Mouse (Mus musculus): ENCODE data around the gene Ints5. TPM values are rescaled to one million over a fixed set of nuclear protein-coding genes. Genes with fewer than 3 reads are reported as not detected.

Ints5 gene
- total RNA-seq, 2 experiments from 2014 or later: 9.2 to 9.9 TPM

DNA sequence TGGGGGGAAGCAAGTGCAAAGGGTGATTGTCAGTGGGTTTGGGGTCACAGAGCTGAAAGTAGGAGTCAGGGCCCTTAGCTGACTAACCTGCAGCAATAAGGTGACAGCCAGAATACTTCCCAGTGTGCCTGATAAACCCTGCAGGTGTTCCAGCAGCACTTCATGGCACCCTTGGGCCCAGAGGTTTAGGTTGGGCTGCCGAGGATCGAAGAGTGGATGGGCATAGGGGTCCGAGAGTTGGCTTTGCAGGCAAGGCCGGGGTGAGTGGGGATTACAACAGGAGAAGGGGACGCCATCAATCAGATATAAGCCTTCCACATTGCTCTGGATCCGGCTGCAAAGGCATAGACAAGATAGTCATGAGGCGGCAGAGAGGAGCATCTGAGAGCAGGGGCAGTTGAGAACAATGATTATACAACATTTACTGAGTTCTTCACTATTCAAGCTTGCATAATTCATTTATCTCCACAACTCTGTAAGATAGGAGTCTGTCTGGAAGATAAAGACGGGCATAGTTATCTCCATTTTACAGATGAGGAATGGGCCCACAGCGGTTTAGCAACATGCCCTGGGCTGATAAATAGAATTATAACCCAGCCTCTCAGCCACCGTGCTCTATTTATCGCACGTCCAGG lies 35.2 kb downstream of the Ints5 start:
- no peak for DNase-seq (ENCODE audit: low spot score)

DNA sequence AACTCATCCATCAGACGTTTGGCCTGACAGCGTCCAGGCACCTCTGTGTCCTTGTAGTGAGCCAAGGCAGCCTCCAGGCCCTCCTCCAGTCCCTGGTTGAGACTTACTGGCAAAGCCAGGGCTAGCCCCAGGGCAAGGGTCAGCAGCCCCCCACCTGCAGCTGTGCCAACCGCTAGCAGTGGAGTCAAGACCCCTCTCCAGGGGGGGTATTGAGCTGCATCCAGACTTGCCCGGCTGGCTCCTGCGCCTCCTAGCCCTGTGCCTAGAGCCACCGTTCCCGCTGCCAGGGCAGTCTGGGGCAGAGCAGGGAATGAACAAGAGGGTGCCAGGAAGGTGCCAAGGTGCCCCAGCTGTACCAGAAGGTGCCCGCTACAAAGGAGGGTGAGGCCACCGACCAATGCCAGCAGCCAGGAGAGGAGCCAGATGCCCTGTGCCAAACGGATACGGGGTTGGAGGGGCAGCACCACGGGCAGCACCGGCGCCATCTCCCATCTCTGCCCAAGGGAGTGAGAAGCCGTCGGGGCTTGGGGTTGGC lies 36.0 kb downstream of the Ints5 start:
- no peak for DNase-seq (ENCODE audit: low spot score)

DNA sequence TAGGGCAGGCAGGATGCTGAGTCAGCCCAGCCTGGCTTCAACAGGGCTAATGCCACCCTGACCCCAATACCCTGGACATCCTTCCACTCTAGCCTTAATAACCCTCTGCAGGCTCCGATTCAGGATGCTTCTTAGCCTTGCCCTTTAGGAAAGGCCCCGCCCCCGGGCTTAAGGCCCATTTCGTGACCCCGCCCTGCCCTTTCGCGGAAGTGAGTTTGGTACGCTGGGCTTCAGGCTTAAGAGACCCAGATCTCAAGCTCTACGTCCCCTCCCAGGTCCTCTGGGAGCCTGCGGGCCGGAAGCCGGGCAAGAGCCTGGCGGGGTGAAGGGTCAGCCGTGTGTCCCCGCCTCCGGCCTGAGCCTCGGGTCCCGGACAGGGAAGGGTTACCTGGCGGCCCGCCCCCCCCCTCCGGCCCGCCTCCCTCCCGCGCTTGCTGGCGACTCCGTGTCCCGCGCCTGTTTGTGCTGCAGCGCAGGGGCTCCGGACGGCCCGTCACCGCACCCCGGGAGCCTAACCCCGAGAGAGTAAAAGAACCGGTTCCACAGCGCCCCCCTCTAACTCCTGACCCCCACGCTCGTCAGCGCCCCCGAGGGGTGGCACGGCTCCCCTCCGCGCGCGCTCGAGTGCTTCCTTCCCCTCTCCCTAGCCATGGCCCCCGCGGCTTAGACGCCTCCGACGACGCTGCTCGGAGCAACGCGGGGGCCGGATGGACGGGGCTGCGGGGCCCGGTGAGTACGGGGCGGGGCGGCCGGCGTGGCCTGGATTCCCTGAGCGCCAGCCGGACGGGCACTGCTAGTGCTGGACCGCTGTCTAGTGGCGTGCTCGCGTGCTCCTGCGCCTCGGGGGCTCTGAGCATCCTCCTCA lies 36.7 kb downstream of the Ints5 start, which contains the start of the genes Rom1 and Eml3:
Gene Rom1, minus strand, starts transcription at position 133 of the 865 bp plus-strand sequence.
Gene Eml3, plus strand, starts transcription at position 329 of the 865 bp plus-strand sequence.
- DNase-seq (ENCODE audit: low spot score): peak; percentile 95

DNA sequence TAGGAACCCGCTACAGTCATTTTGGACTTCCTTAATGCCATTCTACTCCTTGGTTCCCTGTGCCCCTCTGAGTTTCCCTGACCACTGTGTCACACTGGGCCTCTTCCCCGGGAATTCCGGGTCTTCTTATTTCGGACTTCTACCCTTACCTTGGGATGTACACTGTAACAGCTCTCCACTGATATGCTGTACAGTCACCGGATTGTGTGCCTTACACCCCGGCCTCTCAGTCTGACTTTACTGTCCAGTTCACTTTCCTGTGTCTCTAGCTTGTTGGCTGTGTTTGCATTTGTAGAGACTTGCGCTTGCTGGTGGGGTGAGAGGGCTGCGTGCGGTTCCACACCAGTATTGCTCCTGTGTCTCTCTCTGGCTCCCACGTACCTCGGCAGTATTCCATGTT lies 37.3 kb downstream of the Ints5 start:
- no peak for DNase-seq (ENCODE audit: low spot score)

DNA sequence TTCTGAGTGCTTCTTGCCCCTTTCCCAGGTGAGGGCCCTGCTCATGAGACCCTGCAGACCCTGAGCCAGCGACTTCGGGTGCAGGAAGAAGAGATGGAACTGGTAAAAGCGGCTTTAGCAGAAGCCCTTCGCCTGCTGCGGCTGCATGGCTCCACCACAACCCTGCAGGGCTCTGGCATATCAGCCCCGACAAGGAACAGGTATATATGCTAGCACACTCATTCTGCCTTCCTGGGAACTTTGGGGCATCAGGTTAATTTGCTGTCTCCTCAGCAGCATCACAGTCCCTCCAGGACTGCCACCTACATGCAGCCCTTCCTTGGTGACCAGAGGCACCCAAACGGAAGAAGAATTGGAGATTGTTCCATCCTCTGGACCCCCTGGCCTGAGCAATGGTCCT lies 38.0 kb downstream of the Ints5 start:
- no peak for DNase-seq (ENCODE audit: low spot score)

DNA sequence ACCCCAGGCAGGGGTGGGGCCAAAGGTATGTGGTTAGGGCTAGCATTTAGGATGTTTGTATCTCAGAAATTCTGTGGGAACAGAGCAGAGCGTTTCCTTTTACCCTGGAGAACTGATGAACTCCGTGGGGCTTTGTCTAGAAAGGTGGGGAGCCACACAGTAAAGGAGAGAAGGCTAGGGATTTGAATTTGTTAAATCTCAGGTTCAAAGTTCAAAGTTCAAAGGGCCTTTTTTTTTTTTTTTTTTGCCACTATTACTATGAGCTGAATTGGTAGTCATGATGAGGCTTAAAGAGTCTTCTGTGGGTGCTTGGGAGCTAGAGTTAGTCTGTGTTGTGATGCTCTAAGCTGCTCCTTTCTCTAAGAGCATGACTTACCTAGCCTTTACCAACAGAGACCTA lies 43.9 kb downstream of the Ints5 start:
- no peak for DNase-seq (ENCODE audit: low spot score)

DNA sequence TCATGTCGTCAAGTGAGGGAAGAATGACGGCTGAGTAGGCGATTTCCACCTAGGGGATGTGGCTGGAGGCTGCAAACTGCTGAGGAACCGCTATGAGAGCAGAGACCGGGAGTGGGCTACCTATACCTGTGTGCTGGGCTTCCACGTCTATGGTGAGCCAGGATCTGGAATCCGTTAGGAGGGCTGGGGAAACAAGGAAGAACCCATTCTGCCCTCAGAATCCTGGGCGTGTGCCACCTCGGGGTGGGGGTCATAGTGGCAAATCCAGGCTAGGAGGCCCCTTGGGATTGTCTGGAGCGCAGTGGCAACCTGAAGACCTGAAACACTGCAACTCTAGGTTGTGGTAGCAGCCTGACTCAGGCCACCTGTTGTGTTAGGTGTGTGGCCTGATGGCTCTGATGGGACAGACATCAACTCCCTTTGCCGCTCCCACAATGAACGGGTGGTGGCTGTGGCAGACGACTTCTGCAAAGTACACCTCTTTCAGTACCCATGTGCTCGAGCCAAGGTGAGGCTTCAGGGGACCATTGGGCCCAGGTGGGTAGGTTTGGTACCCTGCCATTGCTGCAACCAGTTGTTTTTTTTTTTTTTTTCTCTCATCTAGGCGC lies 47.8 kb downstream of the Ints5 start:
- no peak for DNase-seq (ENCODE audit: low spot score)

DNA sequence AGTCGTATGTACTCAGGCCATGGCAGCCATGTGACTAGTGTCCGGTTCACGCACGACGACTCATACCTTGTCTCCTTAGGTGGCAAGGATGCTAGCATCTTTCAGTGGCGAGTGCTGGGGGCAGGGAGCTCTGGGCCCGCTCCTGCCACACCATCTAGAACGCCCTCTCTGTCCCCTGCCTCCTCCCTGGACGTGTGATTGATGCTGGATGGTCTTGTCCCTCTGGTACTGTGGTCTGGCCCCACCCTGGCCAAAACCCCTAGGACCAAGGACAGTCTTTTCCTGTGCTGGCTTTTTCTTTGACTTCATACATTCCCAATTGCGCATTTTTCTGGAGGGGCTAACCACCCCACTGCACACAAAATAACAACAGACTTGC lies 48.3 kb downstream of the Ints5 start:
- no peak for DNase-seq (ENCODE audit: low spot score)

DNA sequence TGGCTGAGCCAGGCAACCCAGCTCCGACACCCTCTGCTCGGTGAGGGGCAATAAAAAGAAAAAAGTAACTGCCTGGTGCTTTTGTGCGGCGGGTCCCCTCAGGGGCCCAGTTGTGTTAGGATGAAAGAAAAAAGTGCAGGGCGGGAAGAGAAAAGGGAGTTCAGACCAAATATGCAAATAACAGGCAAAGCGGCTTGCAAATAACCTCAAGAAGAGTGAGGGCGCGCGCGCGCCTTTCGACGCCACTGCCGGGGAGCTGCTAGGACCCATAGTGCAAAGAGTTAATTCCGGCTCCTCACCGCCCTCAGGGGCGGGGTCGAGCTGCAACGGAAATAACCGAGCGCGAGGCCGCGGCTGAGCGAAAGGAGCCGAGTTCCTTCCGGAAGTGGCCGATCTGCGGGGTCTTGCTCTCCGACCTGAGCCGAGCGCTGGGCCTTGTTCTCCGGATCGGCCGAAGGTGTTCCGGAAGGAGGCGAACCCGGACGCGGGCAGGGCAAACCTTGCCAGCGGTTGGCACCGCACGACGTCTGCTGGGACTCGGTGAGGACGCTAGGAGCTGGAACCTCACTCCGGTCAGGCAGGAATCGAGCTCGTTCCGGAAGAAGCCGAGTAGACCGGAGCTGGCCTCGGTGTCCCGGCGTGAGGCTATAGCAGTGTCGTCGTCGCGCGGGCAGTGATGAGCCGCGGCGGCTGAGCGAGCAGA lies 48.9 kb downstream of the Ints5 start, which contains the start of gene Mta2:
Gene Mta2, plus strand, starts transcription at position 361 of the 703 bp plus-strand sequence.
- peak; percentile 95 for DNase-seq (ENCODE audit: low spot score)

DNA sequence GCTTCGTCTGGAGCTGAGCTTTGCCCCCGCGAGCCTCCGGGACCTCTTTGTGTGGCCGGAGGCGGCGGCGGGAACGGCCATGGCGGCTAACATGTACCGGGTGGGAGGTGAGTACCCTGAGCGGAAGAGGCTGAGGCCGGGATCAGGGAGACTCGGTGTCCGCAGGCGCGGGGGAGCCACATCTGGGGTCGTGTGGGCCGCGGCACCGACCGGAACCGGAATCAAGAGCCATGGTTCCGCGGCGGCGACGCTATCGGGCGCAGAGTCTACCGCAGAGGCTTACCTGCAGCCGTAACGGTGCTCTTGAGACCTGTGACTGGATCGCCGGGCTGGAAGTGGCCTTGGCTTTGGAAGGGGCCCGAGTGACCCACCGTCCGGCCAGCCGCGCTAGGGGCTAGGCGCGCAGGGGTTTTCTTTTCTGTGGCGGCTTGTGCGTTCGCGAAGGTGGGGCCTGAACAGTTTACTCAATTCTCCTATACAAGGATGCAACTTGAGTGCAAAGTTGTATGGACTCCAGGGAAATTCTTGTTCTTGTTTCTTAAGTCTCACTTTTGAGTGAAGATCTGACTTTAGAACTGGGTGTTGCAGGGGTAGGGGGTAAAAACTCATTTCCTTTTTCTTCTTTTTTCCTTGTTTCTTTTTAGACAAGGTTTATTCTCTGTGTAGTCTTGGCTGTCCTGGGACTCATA lies 49.6 kb downstream of the Ints5 start:
- DNase-seq (ENCODE audit: low spot score): no peak

DNA sequence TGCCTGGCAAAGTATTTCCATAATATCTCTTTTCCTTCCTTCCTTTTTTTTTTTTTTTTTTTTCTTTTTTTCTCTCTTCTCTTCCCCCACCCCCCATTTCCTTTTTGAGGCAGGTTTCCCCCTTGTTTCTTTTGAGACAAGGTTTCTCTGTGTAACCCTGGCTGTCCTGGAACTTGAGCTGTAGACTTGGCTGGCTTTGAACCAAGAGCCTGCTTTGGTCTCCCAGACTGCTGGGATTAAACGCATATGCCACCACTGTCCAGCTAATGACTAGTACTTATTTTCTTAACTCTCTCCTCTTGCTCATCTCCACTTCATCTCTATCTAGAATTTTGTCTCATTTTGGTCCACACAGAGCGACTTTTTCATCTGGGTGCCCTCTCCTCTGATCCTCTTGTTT lies 50.2 kb downstream of the Ints5 start:
- DNase-seq (ENCODE audit: low spot score): no peak

DNA sequence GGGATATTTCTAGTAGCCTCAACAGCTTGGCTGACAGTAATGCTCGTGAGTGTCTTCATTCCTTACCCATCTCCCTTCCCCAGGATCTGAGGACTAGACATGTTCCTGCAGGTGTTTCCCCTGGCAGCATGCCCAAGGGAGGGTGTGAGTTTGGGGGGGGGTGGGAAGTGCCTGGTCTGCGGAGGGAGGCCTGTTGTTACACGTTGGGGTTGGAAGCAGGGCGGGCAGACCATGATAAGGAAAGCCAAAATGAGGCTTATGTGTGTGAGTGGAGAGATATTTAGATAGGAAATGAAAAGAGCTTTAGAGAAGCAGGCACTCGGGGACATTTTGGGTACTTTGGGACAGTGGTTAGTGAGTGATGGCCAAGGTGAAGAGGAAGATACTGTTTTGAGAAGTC lies 51.3 kb downstream of the Ints5 start:
- DNase-seq (ENCODE audit: low spot score): no peak

DNA sequence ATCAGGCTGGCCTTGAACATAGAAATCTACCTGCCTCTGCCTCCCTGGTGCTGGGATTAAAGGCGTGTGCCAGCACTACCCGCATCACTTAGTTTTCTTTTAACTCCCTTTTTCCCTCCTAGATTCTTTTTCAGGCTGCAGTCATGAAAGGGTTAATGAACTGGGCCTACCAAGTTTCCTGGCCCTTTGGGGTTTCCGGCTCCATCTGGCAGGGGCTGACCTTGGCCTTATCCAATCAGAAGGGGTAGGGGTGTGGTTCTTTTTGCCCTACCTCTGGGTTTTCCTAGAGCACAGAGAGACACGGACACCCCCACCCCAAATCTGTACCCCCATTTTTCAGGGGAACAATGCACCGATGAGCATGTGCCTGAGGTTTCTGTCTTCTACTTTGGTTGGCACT lies 51.9 kb downstream of the Ints5 start:
- peak; percentile 68 for DNase-seq (ENCODE audit: low spot score)

DNA sequence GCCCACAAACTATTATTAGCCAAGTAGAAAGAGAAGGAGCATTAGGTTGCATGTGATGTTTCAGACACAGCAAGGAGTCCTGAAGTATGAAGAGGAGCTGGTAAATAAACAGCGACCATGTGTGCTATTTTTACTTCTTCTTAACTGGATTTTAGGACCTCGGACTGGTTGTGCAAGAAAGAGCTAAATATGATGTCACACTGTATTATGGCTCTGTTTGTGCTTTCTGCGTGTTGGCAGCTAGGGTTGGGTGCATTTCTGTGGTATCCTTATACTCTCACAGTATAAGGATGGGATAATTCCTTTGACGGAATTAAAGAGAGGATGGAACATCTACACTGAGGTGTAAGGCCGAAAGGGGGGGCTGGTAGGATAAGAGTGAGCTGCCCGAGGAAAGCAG lies 52.4 kb downstream of the Ints5 start:
- DNase-seq (ENCODE audit: low spot score): no peak

DNA sequence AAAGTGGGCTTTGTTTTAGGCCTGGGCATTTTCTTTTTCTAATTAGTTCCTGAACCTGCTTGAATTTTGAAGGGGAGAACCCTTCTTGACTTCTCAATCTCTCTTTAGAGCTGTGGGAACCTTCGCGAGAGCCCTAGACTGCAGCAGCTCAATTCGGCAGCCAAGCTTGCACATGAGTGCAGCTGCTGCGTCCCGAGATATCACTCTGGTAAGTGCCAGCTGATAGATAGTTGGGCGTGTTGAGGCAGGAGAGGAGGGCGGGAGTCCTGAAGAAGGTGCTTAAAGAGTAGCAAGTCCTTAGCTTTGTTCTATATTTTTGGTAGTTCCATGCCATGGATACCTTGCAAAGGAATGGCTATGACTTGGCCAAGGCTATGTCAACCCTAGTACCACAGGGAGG lies 54.1 kb downstream of the Ints5 start:
- DNase-seq (ENCODE audit: low spot score): no peak

Small RNA genes within 50 kb of the gene (microRNA-seq; reads per million reads assigned to microRNA genes)
- gene Mir5136: not detected

Other genes with a start within 250 kb of the Ints5 start
- not detected for gene Chrm1, start 229.2 kb upstream of the Ints5 start, total RNA-seq (2021)
- 10 to 100 TPM; 30.2 to 37.3 TPM for gene Slc3a2, start 169.6 kb upstream of the Ints5 start, total RNA-seq (2021)
- 10 to 100 TPM; 16.4 to 16.9 TPM for gene Wdr74, start 157.2 kb upstream of the Ints5 start, total RNA-seq (2021)
- 1 to 10 TPM in 1 of 2 experiments, not detected in 1; 1.0 TPM for gene 1700092M07Rik, start 152.3 kb upstream of the Ints5 start, total RNA-seq (2021)
- gene Stx5a, start 151.6 kb upstream of the Ints5 start, total RNA-seq (2021): 10 to 100 TPM; 16.0 to 16.6 TPM
- gene Nxf1, start 135.9 kb upstream of the Ints5 start, total RNA-seq (2021): 10 to 100 TPM; 27.5 to 31.3 TPM
- 10 to 100 TPM; 91.0 to 99.3 TPM for gene Tmem223, start 122.0 kb upstream of the Ints5 start, total RNA-seq (2021)
- 1 to 10 TPM; 7.3 to 8.6 TPM for gene Tmem179b, start 118.5 kb upstream of the Ints5 start, total RNA-seq (2021)
- gene Taf6l, start 106.6 kb upstream of the Ints5 start, total RNA-seq (2021): 1 to 10 TPM; 5.0 to 5.1 TPM
- 10 to 100 TPM; 37.7 to 38.3 TPM for gene Polr2g, start 94.4 kb upstream of the Ints5 start, total RNA-seq (2021)
- gene Zbtb3, start 90.5 kb upstream of the Ints5 start, total RNA-seq (2021): 1 to 10 TPM in 1 of 2 experiments, under 1 TPM in 1; 0.76 to 1.1 TPM
- 10 to 100 TPM; 11.1 to 13.6 TPM for gene Ttc9c, start 73.7 kb upstream of the Ints5 start, total RNA-seq (2021)
- gene Hnrnpul2, start 73.0 kb upstream of the Ints5 start, total RNA-seq (2021): 10 to 100 TPM; 41.2 to 44.3 TPM
- gene AC129217.1, start 63.2 kb upstream of the Ints5 start, total RNA-seq (2021): 1 to 10 TPM; 2.5 to 4.2 TPM
- gene Bscl2, start 55.5 kb upstream of the Ints5 start, total RNA-seq (2021): 10 to 100 TPM; 16.4 to 16.6 TPM
- not detected for gene Gng3, start 53.8 kb upstream of the Ints5 start, total RNA-seq (2021)
- 1 to 10 TPM; 5.6 to 8.8 TPM for gene Lrrn4cl, start 42.2 kb upstream of the Ints5 start, total RNA-seq (2021)
- 100 to 1,000 TPM; 204 to 206 TPM for gene Ubxn1, start 21.5 kb upstream of the Ints5 start, total RNA-seq (2021)
- 10 to 100 TPM; 57.2 to 63.9 TPM for gene Uqcc3, start 12.1 kb upstream of the Ints5 start, total RNA-seq (2021)
- 1 to 10 TPM; 2.9 to 5.3 TPM for gene Lbhd1, start 9.3 kb upstream of the Ints5 start, total RNA-seq (2021)
- gene Gm49403, start 9.1 kb upstream of the Ints5 start, total RNA-seq (2021): not detected
- 10 to 100 TPM; 14.5 to 15.4 TPM for gene 1810009A15Rik, start 4.2 kb upstream of the Ints5 start, total RNA-seq (2021)
- gene Gm49416, start 4.1 kb upstream of the Ints5 start, total RNA-seq (2021): 1 to 10 TPM; 1.2 to 2.3 TPM
- 10 to 100 TPM; 19.5 to 20.8 TPM for gene Ganab, start 5.1 kb downstream of the Ints5 start, total RNA-seq (2021)
- gene B3gat3, start 27.4 kb downstream of the Ints5 start, total RNA-seq (2021): 10 to 100 TPM; 32.1 to 37.9 TPM
- 1 to 10 TPM; 7.8 TPM for gene Rom1, start 36.4 kb downstream of the Ints5 start, total RNA-seq (2021)
- 1 to 10 TPM; 3.1 to 4.5 TPM for gene Eml3, start 36.5 kb downstream of the Ints5 start, total RNA-seq (2021)
- 10 to 100 TPM; 21.6 to 24.2 TPM for gene Mta2, start 48.9 kb downstream of the Ints5 start, total RNA-seq (2021)
- gene Tut1, start 60.8 kb downstream of the Ints5 start, total RNA-seq (2021): 1 to 10 TPM; 7.6 to 8.2 TPM
- 100 to 1,000 TPM; 452 to 469 TPM for gene Eef1g, start 74.0 kb downstream of the Ints5 start, total RNA-seq (2021)
- 100 to 1,000 TPM; 199 to 202 TPM for gene Ahnak, start 96.3 kb downstream of the Ints5 start, total RNA-seq (2021)
- gene Scgb1a1, start 195.0 kb downstream of the Ints5 start, total RNA-seq (2021): not detected
- gene Asrgl1, start 242.6 kb downstream of the Ints5 start, total RNA-seq (2021): 10 to 100 TPM; 44.3 to 47.3 TPM

Data from gastrocnemius, adult 18-20 months (tissue).